Mouse (Mus musculus): ENCODE measurements around the gene Aff1. TPM values are rescaled to one million over a fixed set of nuclear protein-coding genes. Genes with fewer than 3 reads are reported as not detected.

Gene Aff1
- polyA plus RNA-seq (2015; fragmentation: Illumina TruSeq; extraction: RNeasy Lipid Tissue Mini Kit (QIAGEN cat#74804); ENCODE audit: insufficient read depth, low read depth, low replicate concordance): 6.3 TPM

DNA sequence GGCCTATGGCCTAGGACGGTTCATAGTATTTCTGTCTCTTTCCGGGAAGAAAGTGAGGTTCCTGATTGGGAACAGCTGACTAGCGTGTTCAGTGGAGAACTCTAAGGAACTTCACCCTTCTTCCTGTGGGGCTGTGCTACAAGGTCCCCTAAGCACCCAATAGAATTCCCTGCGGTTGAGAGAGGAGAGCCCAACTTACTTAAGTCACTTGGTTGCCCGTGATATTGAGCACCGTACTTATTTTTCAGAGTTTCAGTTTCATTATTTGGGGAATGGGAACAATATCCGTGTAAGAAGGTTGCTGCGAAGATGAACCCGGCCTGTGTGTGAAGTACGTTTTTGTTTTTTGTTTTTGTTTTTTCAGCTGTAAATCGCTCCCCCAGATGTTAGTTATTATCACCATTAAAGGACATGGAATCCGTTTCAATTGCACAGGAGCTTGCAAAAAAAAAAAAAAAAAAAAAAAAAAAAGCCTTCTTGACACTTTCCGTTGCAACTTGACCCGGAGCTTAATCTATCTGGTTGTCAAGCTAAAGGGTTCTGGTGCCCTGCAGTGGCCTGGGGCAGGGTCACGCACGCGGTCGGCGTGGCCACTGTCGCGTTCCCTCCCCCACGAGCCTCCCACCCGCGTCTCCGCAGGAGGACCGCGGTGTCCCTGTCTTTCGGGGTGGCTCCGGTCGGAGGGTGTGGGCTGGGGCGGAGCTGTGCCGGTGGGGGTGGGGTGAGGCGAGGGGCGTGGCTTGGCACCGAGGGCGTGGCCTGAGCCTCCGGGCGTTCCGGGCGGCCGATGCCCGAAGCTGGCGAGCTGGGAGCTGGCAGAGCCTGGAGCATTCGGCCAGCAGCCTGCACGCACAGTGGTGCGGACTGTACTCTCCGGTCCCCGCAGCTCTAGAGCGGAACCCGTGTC lies at the start of gene Aff1:
Aff1 (plus strand) TSS at position 751 of the 907 bp plus-strand sequence.

DNA sequence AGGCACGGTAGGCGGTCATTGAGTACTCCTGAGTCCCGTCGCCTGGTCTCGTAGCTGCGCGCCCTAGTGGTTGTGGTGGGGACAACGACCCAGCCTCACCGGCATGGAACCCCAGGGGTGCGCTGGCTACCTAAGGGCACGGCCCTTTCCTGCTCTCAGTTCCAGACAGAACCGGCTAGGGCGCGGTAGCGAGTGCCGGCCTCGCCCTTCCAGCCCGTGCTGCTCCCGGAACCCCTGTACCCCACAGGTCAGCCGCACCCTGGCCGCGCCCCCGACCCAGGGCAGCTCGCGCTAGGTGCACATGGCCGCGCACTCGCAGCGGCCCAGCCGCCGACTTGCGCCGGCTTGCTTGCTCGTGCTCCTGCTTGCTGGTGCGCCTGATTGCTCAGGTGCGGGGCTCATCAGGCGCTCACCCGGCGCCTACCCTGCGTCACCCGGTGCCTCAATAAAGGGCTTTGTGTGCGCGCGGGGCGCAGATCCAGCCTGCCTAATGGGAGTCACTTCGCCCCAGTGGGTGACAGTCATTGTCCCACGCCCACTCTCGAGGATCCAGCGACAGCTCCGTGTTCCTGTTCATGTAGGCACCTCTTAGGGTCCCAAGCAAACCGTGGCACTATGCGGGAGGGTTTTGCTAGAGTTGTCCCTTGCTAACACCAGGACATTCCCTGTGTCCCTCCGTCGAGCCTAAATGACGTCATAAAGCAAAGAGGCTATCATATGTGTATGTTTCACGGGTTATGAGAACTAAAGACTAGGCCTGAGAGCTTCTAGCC lies 36.6 kb upstream of the Aff1 start, which contains the start of gene 1700016H13Rik:
1700016H13Rik (minus strand) TSS at position 665 of the 773 bp plus-strand sequence.

Other genes starting within 250 kb of the Aff1 start
- gene Slc10a6, start 63.0 kb upstream of the Aff1 start, polyA plus RNA-seq (2015; fragmentation: Illumina TruSeq; extraction: RNeasy Lipid Tissue Mini Kit (QIAGEN cat#74804); ENCODE audit: insufficient read depth, low read depth, low replicate concordance): 2.3 TPM
- not detected for gene 1700016H13Rik, start 36.4 kb upstream of the Aff1 start, polyA plus RNA-seq (2015; fragmentation: Illumina TruSeq; extraction: RNeasy Lipid Tissue Mini Kit (QIAGEN cat#74804); ENCODE audit: insufficient read depth, low read depth, low replicate concordance)
- gene Klhl8, start 218.9 kb downstream of the Aff1 start, polyA plus RNA-seq (2015; fragmentation: Illumina TruSeq; extraction: RNeasy Lipid Tissue Mini Kit (QIAGEN cat#74804); ENCODE audit: insufficient read depth, low read depth, low replicate concordance): 2.3 TPM

Data from pancreas, adult 10 weeks (tissue).